Mouse (Mus musculus) heart, adult 2 months (tissue): ENCODE measurements around the gene Fam208a. TPM values are rescaled to one million over a fixed set of nuclear protein-coding genes. Genes with fewer than 3 reads are reported as not detected.

Experiments used
- DNase-seq, 2 experiments: peaks; one replicate each; pipeline ENCODE4 v3.0.0; 2021
- H3K27ac ChIP-seq: fragments of 200-600 bp; 2 replicates; pipeline ENCODE4 v1.8.1; 2022
- H3K27me3 ChIP-seq: fragments of 200-500 bp; 2 replicates; pipeline ENCODE4 v1.6.1; 2012; ENCODE audit warnings: mild to moderate bottlenecking, low read length, inconsistent platforms, mixed read lengths; ENCODE audit not compliant: control insufficient read depth, insufficient read depth
- H3K36me3 ChIP-seq: fragments of 200-500 bp; 2 replicates; pipeline ENCODE4 v1.6.1; 2012; ENCODE audit warnings: low read length, inconsistent platforms; ENCODE audit not compliant: control insufficient read depth, insufficient read depth
- H3K4me1 ChIP-seq: fragments of 200-500 bp; 2 replicates; pipeline ENCODE4 v1.6.1; 2011; ENCODE audit warnings: low read length; ENCODE audit not compliant: control insufficient read depth, insufficient read depth
- H3K4me3 ChIP-seq: fragments of 200-600 bp; 2 replicates; pipeline ENCODE4 v1.8.1; 2022
- H3K79me2 ChIP-seq: fragments of 200-500 bp; replicated peaks from 2 replicates; pipeline ENCODE4 v1.6.1; 2012; ENCODE audit warnings: mild to moderate bottlenecking, inconsistent platforms, low read length, moderate library complexity, mixed read lengths; ENCODE audit not compliant: control insufficient read depth, insufficient read depth
- H3K9ac ChIP-seq: fragments of 200-500 bp; 2 replicates; pipeline ENCODE4 v1.6.1; 2012; ENCODE audit warnings: low read depth, mild to moderate bottlenecking, control low read depth, inconsistent platforms, low read length, mixed read lengths
- CTCF ChIP-seq: fragments of 200-600 bp; IDR thresholded peaks from 2 replicates; pipeline ENCODE4 v1.8.1; 2022; ENCODE audit warnings: antibody characterized with exemption, mild to moderate bottlenecking, moderate library complexity
- EP300 ChIP-seq: fragments of 200-500 bp; IDR thresholded peaks from 2 replicates; pipeline ENCODE4 v1.6.1; 2011; ENCODE audit warnings: low read depth, low read length, control low read depth; ENCODE audit not compliant: insufficient read depth
- POLR2A ChIP-seq: fragments of 200-500 bp; IDR thresholded peaks from 2 replicates; pipeline ENCODE4 v1.6.1; 2011; ENCODE audit warnings: mild to moderate bottlenecking, low read depth, low read length, control low read depth; ENCODE audit not compliant: insufficient read depth
- WGBS: fragments of 180-500 bp; shearing (Covaris S2); methylation state at CpG from one replicate; pipeline ENCODE4 v1.1.7; 2018; 5-methylcytosine and 5-hydroxymethylcytosine counted together
- intact Hi-C: fragments of 180-260 bp; cut with DNase I; formaldehyde crosslinking; loops from one replicate; pipeline ENCODE4 v1.15.1; 2025
- microRNA-seq, 2 experiments: library from miRNA; unstranded; fragments of <30 nt; microRNA quantifications; one replicate each; pipeline ENCODE4 v1.2.0; 2021
- polyA plus RNA-seq: library from polyadenylated mRNA; depleted of rRNA; stranded (reverse); fragments of >200 nt; gene quantifications from 2 replicates; pipeline ENCODE4 v1.2.3, GENCODE M21; 2012; rRNA removed
- total RNA-seq, 2 experiments: library from RNA; stranded (reverse); gene quantifications; 2 replicates each; pipeline ENCODE4 v1.2.3; 2021

Gene Fam208a
- total and polyA plus RNA-seq, 3 experiments: 3.3 to 11.4 (median 9.8) TPM

DNA sequence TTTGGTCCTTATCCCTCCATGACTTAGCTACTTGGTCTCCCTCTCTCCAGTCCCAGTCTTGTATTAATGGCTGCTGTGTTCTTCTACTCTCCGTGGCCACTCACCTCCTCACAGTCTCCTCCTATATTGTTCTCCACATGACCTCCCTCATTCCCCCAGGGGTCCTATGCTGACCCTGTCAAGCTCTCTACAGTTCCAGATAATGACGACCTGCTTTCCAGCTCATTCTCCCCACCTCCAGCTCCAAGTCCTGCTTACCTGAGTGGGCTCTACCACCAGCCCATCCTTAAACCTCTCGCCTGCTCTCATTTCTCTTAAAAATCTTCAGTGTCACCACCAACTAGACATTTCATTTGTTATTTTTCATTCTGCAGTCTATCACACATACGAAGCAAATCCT is 72.5 kb downstream of the Fam208a start:
- H3K79me2 ChIP-seq: no peaks in the 10 kb centered on the region
- H3K36me3 ChIP-seq: no peaks in the 10 kb centered on the region
- H3K27ac ChIP-seq: no peak overlapping the region
- 80% methylated on average over 4 of the region's 4 CpGs for WGBS
- no peak for DNase-seq
- H3K27me3 ChIP-seq: no peaks in the 10 kb centered on the region
- H3K9ac ChIP-seq: no peak overlapping the region
- H3K4me1 ChIP-seq: no peaks in the 10 kb centered on the region
- no peak overlapping the region for H3K4me3 ChIP-seq
- TF ChIP-seq CTCF: no peak
- TF ChIP-seq EP300: no peak
- no peak for TF ChIP-seq POLR2A
- intact Hi-C loops: no loop called here

DNA sequence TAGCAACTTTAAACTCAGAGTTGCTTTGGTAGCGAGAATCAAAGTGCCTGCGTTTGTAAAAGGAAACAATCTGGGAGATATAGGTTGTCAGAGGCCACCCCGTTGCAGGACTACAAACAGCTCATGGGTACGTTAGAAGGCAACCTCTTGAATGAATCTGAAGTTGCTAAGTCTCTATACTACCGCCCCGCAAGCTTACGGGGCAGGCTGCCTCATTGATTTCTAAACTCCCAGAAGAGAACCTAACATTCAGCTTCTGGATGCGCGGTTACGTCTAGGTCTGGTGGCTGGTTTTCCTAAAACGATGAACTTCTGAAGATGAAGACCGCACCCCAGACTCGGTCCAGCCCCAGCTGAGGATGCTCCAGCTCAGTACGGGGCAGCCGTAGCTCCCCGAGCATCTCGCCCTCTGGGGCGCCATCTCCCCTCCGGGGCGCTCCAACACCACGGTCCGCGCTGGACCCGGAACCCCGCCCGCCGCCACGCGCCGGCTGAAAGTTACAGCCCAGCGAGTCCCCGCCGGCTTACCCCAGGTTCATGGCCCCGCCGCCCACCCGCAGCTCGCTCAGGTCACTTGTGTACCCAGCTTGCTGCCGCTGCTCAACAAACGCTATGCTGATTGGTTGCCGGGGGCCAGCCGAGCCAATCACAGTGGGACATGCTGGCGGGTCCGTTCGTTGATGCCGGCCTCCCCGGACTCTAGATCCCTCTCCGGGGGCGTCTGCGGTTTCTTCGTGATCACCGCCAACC is 79.4 kb downstream of the Fam208a start, which contains the start of gene Ccdc66:
Ccdc66 (minus strand) TSS at position 567 of the 750 bp plus-strand sequence.
- intact Hi-C loops: no loop called here
- peak within 1 kb of the TSS; percentile 84 for H3K27ac ChIP-seq
- no peaks in the 10 kb centered on the region for H3K36me3 ChIP-seq
- DNase-seq: peak; percentile 98 to 100
- TF ChIP-seq EP300 (no peak), CTCF (peak; percentile 18; the same call in 1 of the 2 replicates), POLR2A (peak; percentile 55; the same call in 1 of the 2 replicates)
- peak within 1 kb of the TSS; percentile 85 for H3K9ac ChIP-seq
- peak within 1 kb of the TSS; percentile 88 for H3K4me3 ChIP-seq
- no peaks in the 10 kb centered on the region for H3K27me3 ChIP-seq
- H3K4me1 ChIP-seq: peaks cover 1% of the 10 kb centered on the region
- WGBS: under 1% methylated on average over 51 of the region's 51 CpGs
- no peaks in the 10 kb centered on the region for H3K79me2 ChIP-seq

DNA sequence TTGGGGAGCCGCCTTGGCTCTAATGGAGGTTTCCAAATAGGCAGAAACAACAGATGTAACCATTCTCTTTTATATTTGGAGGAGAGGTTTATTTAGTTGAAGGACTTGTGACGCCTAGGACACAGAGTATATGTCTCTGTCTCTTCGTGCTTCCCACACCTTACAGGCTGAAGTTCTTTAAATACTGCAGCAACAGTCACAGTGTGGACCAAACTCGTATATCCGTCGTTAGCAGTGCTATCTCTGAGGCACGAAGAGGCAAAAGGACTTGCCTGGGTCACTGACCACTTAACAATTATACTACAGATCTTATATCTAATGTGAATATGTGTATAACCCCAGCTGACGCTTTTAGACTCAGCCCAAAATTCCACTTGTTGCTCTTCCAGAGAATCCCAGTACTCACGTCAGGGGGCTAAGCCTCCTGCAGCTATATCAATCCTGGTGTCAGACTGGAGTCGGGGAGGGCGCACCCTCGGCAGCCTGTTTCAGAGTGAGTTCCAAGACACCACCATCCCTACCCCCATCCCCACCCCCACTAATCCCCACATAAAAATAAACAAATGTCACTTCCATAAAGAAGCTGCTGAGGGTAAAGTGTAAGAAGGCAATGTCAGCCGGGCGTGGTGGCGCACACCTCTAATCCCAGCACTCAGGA is 80.1 kb downstream of the Fam208a start:
- DNase-seq: no peak
- Histone ChIP-seq H3K27ac (peak overlapping the region; percentile 84), H3K79me2 (no peaks in the 10 kb centered on the region), H3K4me1 (peaks cover 1% of the 10 kb centered on the region), H3K36me3 (no peaks in the 10 kb centered on the region), H3K4me3 (peak overlapping the region; percentile 88), H3K27me3 (no peaks in the 10 kb centered on the region), H3K9ac (peak overlapping the region; percentile 85)
- TF ChIP-seq POLR2A (0 out of 2 replicates have a peak, but pooled peaks have one; percentile 9), CTCF (no peak)
- intact Hi-C loops: no loop called here
- 23% methylated on average over 15 of the region's 15 CpGs for WGBS

DNA sequence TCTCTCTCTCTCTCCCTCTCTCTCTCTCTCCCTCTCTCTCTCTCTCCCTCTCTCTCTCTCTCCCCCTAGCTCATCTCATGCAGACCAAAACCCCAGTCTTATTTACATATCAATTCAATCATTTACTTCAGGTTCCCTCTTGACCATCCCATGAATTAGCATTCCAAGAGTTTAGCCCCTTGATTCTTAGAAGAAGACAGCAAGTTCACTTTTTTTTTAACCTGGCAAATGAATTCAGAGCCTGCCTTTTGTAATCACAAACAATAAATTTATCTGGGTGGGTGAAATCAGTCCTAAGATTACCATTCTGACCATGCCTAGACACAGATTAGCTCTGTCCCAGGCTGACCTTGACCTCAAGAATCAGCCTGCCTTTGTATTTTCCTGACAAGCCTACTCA is 95.9 kb downstream of the Fam208a start:
- Histone ChIP-seq H3K27me3 (no peaks in the 10 kb centered on the region), H3K36me3 (no peaks in the 10 kb centered on the region), H3K4me1 (no peaks in the 10 kb centered on the region), H3K79me2 (no peaks in the 10 kb centered on the region), H3K9ac (no peak overlapping the region), H3K4me3 (no peak overlapping the region), H3K27ac (no peak overlapping the region)
- no peak for TF ChIP-seq CTCF
- no peak for TF ChIP-seq POLR2A
- no peak for TF ChIP-seq EP300
- intact Hi-C loops: no loop called here
- no peak for DNase-seq

Small RNA genes within 50 kb of the gene (microRNA-seq; reads per million reads assigned to microRNA genes)
- gene Gm23633: 0 reads per million in 2 experiments

Other genes with a start within 250 kb of the Fam208a start
- gene Ccdc66, start 79.6 kb downstream of the Fam208a start, total RNA-seq: 10 to 100 TPM in 1 of 2 experiments, 1 to 10 TPM in 1; 10.0 to 10.4 TPM
- 3.1 and 3.8 TPM in 2 replicates for gene Ccdc66, start 79.6 kb downstream of the Fam208a start, polyA plus RNA-seq
- gene Erc2, start 193.6 kb downstream of the Fam208a start, total RNA-seq: under 1 TPM; 0.64 to 0.68 TPM
- 0.49 and 0.50 TPM in 2 replicates for gene Erc2, start 193.6 kb downstream of the Fam208a start, polyA plus RNA-seq